Mouse (Mus musculus): ENCODE data around the gene 4933415A04Rik. TPM values are rescaled to one million over a fixed set of nuclear protein-coding genes. Genes with fewer than 3 reads are reported as not detected.

The 4933415A04Rik gene
- polyA plus RNA-seq (2015; fragmentation: Nextera tagmentation; extraction: Ambion mirVana) = 3.0 and 3.2 TPM in 2 replicates

- 69% methylated on average over 7 of the region's 7 CpGs for WGBS
- no peak for ATAC-seq
Measured at GRCm38 (mm10) chr11:43586324-43587090, at the start of gene 4933415A04Rik. 4933415A04Rik (plus strand) TSS chr11:43587040.

GRCm38 (mm10) chr11:43537074-43537473 lies 49.8 kb upstream of the 4933415A04Rik start:
- ATAC-seq = no peak
- WGBS = 93% methylated on average over 6 of the region's 6 CpGs
- no peak overlapping the region for H3K27ac ChIP-seq (ENCODE audit: low read length)
- H3K9me3 ChIP-seq (replicated peaks; ENCODE audit: control insufficient read depth, low read length, poor library complexity, severe bottlenecking) = no peaks in the 10 kb centered on the region
- peaks cover 8% of the 10 kb centered on the region; the same call in 1 of the 2 replicates for H3K4me1 ChIP-seq (ENCODE audit: control insufficient read depth, insufficient read depth, low read length)
- no peak overlapping the region for H3K9ac ChIP-seq (ENCODE audit: low read depth, low read length)
- no peak overlapping the region for H3K4me3 ChIP-seq (ENCODE audit: low read depth, low read length)
- H3K36me3 ChIP-seq (ENCODE audit: control insufficient read depth, insufficient read depth, low read length) = no peaks in the 10 kb centered on the region
- no peaks in the 10 kb centered on the region for H3K27me3 ChIP-seq (ENCODE audit: control insufficient read depth, insufficient read depth, low read depth, low read length)
- H3K4me2 ChIP-seq (ENCODE audit: low read length) = no peak overlapping the region

More at GRCm38 (mm10) chr11:43586324-43587090, at the start of gene 4933415A04Rik:
- Histone ChIP-seq H3K27me3 (ENCODE audit: control insufficient read depth, insufficient read depth, low read depth, low read length) (no peaks in the 10 kb centered on the region), H3K27ac (ENCODE audit: low read length) (no peak within 1 kb of the TSS), H3K4me1 (ENCODE audit: control insufficient read depth, insufficient read depth, low read length) (no peaks in the 10 kb centered on the region), H3K36me3 (ENCODE audit: control insufficient read depth, insufficient read depth, low read length) (no peaks in the 10 kb centered on the region; the same call in 1 of the 2 replicates), H3K4me2 (ENCODE audit: low read length) (no peak within 1 kb of the TSS), H3K9ac (ENCODE audit: low read depth, low read length) (no peak within 1 kb of the TSS), H3K4me3 (ENCODE audit: low read depth, low read length) (no peak within 1 kb of the TSS), H3K9me3 (replicated peaks; ENCODE audit: control insufficient read depth, low read length, poor library complexity, severe bottlenecking) (no peaks in the 10 kb centered on the region)

- Histone ChIP-seq H3K9me3 (replicated peaks; ENCODE audit: control insufficient read depth, low read length, poor library complexity, severe bottlenecking) (no peaks in the 10 kb centered on the region), H3K36me3 (ENCODE audit: control insufficient read depth, insufficient read depth, low read length) (no peaks in the 10 kb centered on the region), H3K9ac (ENCODE audit: low read depth, low read length) (no peak overlapping the region), H3K4me3 (ENCODE audit: low read depth, low read length) (no peak overlapping the region), H3K4me2 (ENCODE audit: low read length) (no peak overlapping the region), H3K4me1 (ENCODE audit: control insufficient read depth, insufficient read depth, low read length) (peaks cover 8% of the 10 kb centered on the region; the same call in 1 of the 2 replicates), H3K27ac (ENCODE audit: low read length) (no peak overlapping the region), H3K27me3 (ENCODE audit: control insufficient read depth, insufficient read depth, low read depth, low read length) (no peaks in the 10 kb centered on the region)
- peak; percentile 73; the same call in 1 of the 2 replicates for ATAC-seq
- WGBS = 16% methylated on average over 6 of the region's 6 CpGs
Measured at GRCm38 (mm10) chr11:43539863-43540262, 47.0 kb upstream of the 4933415A04Rik start.

GRCm38 (mm10) chr11:43543711-43544466 lies 43.0 kb upstream of the 4933415A04Rik start:
- Histone ChIP-seq H3K9me3 (replicated peaks; ENCODE audit: control insufficient read depth, low read length, poor library complexity, severe bottlenecking) (no peaks in the 10 kb centered on the region), H3K9ac (ENCODE audit: low read depth, low read length) (no peak overlapping the region), H3K4me2 (ENCODE audit: low read length) (no peak overlapping the region), H3K27ac (ENCODE audit: low read length) (no peak overlapping the region), H3K4me1 (ENCODE audit: control insufficient read depth, insufficient read depth, low read length) (peaks cover 22% of the 10 kb centered on the region), H3K27me3 (ENCODE audit: control insufficient read depth, insufficient read depth, low read depth, low read length) (no peaks in the 10 kb centered on the region), H3K36me3 (ENCODE audit: control insufficient read depth, insufficient read depth, low read length) (no peaks in the 10 kb centered on the region), H3K4me3 (ENCODE audit: low read depth, low read length) (no peak overlapping the region)
- WGBS = 96% methylated on average over 15 of the region's 15 CpGs
- ATAC-seq = no peak

GRCm38 (mm10) chr11:43544819-43545218 lies 42.0 kb upstream of the 4933415A04Rik start:
- 73% methylated on average over 7 of the region's 7 CpGs for WGBS
- no peaks in the 10 kb centered on the region for H3K27me3 ChIP-seq (ENCODE audit: control insufficient read depth, insufficient read depth, low read depth, low read length)
- no peak overlapping the region for H3K4me2 ChIP-seq (ENCODE audit: low read length)
- H3K9me3 ChIP-seq (replicated peaks; ENCODE audit: control insufficient read depth, low read length, poor library complexity, severe bottlenecking) = no peaks in the 10 kb centered on the region
- H3K4me3 ChIP-seq (ENCODE audit: low read depth, low read length) = no peak overlapping the region
- H3K36me3 ChIP-seq (ENCODE audit: control insufficient read depth, insufficient read depth, low read length) = no peaks in the 10 kb centered on the region
- ATAC-seq = no peak
- no peak overlapping the region for H3K9ac ChIP-seq (ENCODE audit: low read depth, low read length)
- peaks cover 22% of the 10 kb centered on the region for H3K4me1 ChIP-seq (ENCODE audit: control insufficient read depth, insufficient read depth, low read length)
- no peak overlapping the region for H3K27ac ChIP-seq (ENCODE audit: low read length)

- Histone ChIP-seq H3K9me3 (replicated peaks; ENCODE audit: control insufficient read depth, low read length, poor library complexity, severe bottlenecking) (no peaks in the 10 kb centered on the region), H3K27ac (ENCODE audit: low read length) (no peak overlapping the region; the same call in 1 of the 2 replicates), H3K9ac (ENCODE audit: low read depth, low read length) (0 out of 2 replicates have a peak overlapping the region, but pooled peaks have one; percentile 20), H3K36me3 (ENCODE audit: control insufficient read depth, insufficient read depth, low read length) (no peaks in the 10 kb centered on the region), H3K4me3 (ENCODE audit: low read depth, low read length) (peak overlapping the region; percentile 14; the same call in 1 of the 2 replicates), H3K27me3 (ENCODE audit: control insufficient read depth, insufficient read depth, low read depth, low read length) (no peaks in the 10 kb centered on the region), H3K4me2 (ENCODE audit: low read length) (peak overlapping the region; percentile 35), H3K4me1 (ENCODE audit: control insufficient read depth, insufficient read depth, low read length) (peaks cover 21% of the 10 kb centered on the region)
- 22% methylated on average over 16 of the region's 16 CpGs for WGBS
- ATAC-seq = no peak
Measured at GRCm38 (mm10) chr11:43545873-43546475, 40.9 kb upstream of the 4933415A04Rik start.

- Histone ChIP-seq H3K9ac (ENCODE audit: low read depth, low read length) (no peak overlapping the region), H3K4me1 (ENCODE audit: control insufficient read depth, insufficient read depth, low read length) (peaks cover 21% of the 10 kb centered on the region), H3K27me3 (ENCODE audit: control insufficient read depth, insufficient read depth, low read depth, low read length) (no peaks in the 10 kb centered on the region), H3K4me2 (ENCODE audit: low read length) (no peak overlapping the region), H3K27ac (ENCODE audit: low read length) (no peak overlapping the region), H3K36me3 (ENCODE audit: control insufficient read depth, insufficient read depth, low read length) (no peaks in the 10 kb centered on the region), H3K4me3 (ENCODE audit: low read depth, low read length) (no peak overlapping the region), H3K9me3 (replicated peaks; ENCODE audit: control insufficient read depth, low read length, poor library complexity, severe bottlenecking) (no peaks in the 10 kb centered on the region)
- WGBS = 40% methylated on average over 4 of the region's 4 CpGs
- no peak for ATAC-seq
Measured at GRCm38 (mm10) chr11:43546678-43547077, 40.2 kb upstream of the 4933415A04Rik start.

- Histone ChIP-seq H3K36me3 (ENCODE audit: control insufficient read depth, insufficient read depth, low read length) (no peaks in the 10 kb centered on the region), H3K9me3 (replicated peaks; ENCODE audit: control insufficient read depth, low read length, poor library complexity, severe bottlenecking) (no peaks in the 10 kb centered on the region), H3K4me3 (ENCODE audit: low read depth, low read length) (no peak overlapping the region), H3K9ac (ENCODE audit: low read depth, low read length) (no peak overlapping the region), H3K27me3 (ENCODE audit: control insufficient read depth, insufficient read depth, low read depth, low read length) (no peaks in the 10 kb centered on the region), H3K27ac (ENCODE audit: low read length) (peak overlapping the region; percentile 59), H3K4me1 (ENCODE audit: control insufficient read depth, insufficient read depth, low read length) (peaks cover 21% of the 10 kb centered on the region), H3K4me2 (ENCODE audit: low read length) (no peak overlapping the region)
- peak; percentile 69 for ATAC-seq
- 17% methylated on average over 7 of the region's 7 CpGs for WGBS
Measured at GRCm38 (mm10) chr11:43548148-43548547, 38.7 kb upstream of the 4933415A04Rik start.

Data from midbrain, embryonic 16.5 days (tissue).